Mouse (Mus musculus) liver, embryonic 14.5 days (tissue): ENCODE data around the gene Gm48552.

ENCODE experiments used
- CTCF ChIP-seq: IDR thresholded peaks from 2 replicates; pipeline ENCODE4 v1.5.1; 2016; ENCODE audit warnings: antibody characterized with exemption, low read depth, control low read depth
- EP300 ChIP-seq: IDR thresholded peaks from 2 replicates; pipeline ENCODE4 v1.6.1; 2016; ENCODE audit warnings: antibody characterized with exemption, low read depth

GRCm38 (mm10) chr10:81356352-81356990, 32.3 kb upstream of the Gm48552 start:
- TF ChIP-seq CTCF, result no peak
- no peak for TF ChIP-seq EP300
